Mouse (Mus musculus) adrenal gland, adult 2 months (tissue): ENCODE results near the gene Oser1. TPM values are rescaled to one million over a fixed set of nuclear protein-coding genes. Genes with fewer than 3 reads are reported as not detected.

Experiments
- DNase-seq: peaks from one replicate; pipeline ENCODE4 v3.0.0; 2021
- polyA plus RNA-seq: library from polyadenylated mRNA; depleted of rRNA; stranded (reverse); fragments of >200 nt; gene quantifications from 2 replicates; pipeline ENCODE4 v1.2.3, GENCODE M21; 2012
- total RNA-seq, 2 experiments: library from RNA; stranded (reverse); gene quantifications; 2 replicates each; pipeline ENCODE4 v1.2.3; 2021

Gene Oser1
- total and polyA plus RNA-seq, 3 experiments, result 3.0 to 49.2 (median 29.2) TPM

GRCm38 (mm10) chr2:163404037-163404815 lies 20.3 kb downstream of the Oser1 start:
- DNase-seq, result peak; percentile 65

- peak; percentile 79 for DNase-seq
Observed at GRCm38 (mm10) chr2:163401221-163401620, 23.3 kb downstream of the Oser1 start.

GRCm38 (mm10) chr2:163399222-163399621 lies 25.3 kb downstream of the Oser1 start:
- DNase-seq, result no peak

- DNase-seq, result no peak
Observed at GRCm38 (mm10) chr2:163398770-163399169, 25.7 kb downstream of the Oser1 start.

- DNase-seq, result peak; percentile 71
Observed at GRCm38 (mm10) chr2:163397905-163398304, 26.6 kb downstream of the Oser1 start, which contains the start of gene Jph2. Gene Jph2 (minus strand): TSS chr2:163397993.

GRCm38 (mm10) chr2:163397071-163397470 lies 27.4 kb downstream of the Oser1 start:
- DNase-seq, result no peak

GRCm38 (mm10) chr2:163394977-163395376 lies 29.5 kb downstream of the Oser1 start:
- no peak for DNase-seq

GRCm38 (mm10) chr2:163393976-163394375 lies 30.5 kb downstream of the Oser1 start:
- DNase-seq, result no peak

GRCm38 (mm10) chr2:163393241-163393640 lies 31.3 kb downstream of the Oser1 start:
- DNase-seq, result no peak

- DNase-seq, result no peak
Observed at GRCm38 (mm10) chr2:163392436-163392835, 32.1 kb downstream of the Oser1 start.

GRCm38 (mm10) chr2:163386423-163387190 lies 37.9 kb downstream of the Oser1 start:
- no peak for DNase-seq

GRCm38 (mm10) chr2:163385126-163385525 lies 39.4 kb downstream of the Oser1 start:
- no peak for DNase-seq

GRCm38 (mm10) chr2:163381246-163381645 lies 43.3 kb downstream of the Oser1 start:
- no peak for DNase-seq

- no peak for DNase-seq
Observed at GRCm38 (mm10) chr2:163379366-163379765, 45.1 kb downstream of the Oser1 start.

- DNase-seq, result no peak
Observed at GRCm38 (mm10) chr2:163376082-163376481, 48.4 kb downstream of the Oser1 start.

GRCm38 (mm10) chr2:163375468-163375867 lies 49.0 kb downstream of the Oser1 start:
- no peak for DNase-seq

- no peak for DNase-seq
Observed at GRCm38 (mm10) chr2:163372627-163373026, 51.9 kb downstream of the Oser1 start.

- DNase-seq, result no peak
Observed at GRCm38 (mm10) chr2:163370175-163370574, 54.3 kb downstream of the Oser1 start.

GRCm38 (mm10) chr2:163364785-163365541 lies 59.5 kb downstream of the Oser1 start:
- DNase-seq, result no peak

- DNase-seq, result no peak
Observed at GRCm38 (mm10) chr2:163362940-163363921, 61.3 kb downstream of the Oser1 start.
